Mouse (Mus musculus): Measurements from ENCODE around the gene B9d2.
A peak's percentile ranks its signal among the peaks of the same experiment; 100 is the strongest.

B9d2 gene

DNA sequence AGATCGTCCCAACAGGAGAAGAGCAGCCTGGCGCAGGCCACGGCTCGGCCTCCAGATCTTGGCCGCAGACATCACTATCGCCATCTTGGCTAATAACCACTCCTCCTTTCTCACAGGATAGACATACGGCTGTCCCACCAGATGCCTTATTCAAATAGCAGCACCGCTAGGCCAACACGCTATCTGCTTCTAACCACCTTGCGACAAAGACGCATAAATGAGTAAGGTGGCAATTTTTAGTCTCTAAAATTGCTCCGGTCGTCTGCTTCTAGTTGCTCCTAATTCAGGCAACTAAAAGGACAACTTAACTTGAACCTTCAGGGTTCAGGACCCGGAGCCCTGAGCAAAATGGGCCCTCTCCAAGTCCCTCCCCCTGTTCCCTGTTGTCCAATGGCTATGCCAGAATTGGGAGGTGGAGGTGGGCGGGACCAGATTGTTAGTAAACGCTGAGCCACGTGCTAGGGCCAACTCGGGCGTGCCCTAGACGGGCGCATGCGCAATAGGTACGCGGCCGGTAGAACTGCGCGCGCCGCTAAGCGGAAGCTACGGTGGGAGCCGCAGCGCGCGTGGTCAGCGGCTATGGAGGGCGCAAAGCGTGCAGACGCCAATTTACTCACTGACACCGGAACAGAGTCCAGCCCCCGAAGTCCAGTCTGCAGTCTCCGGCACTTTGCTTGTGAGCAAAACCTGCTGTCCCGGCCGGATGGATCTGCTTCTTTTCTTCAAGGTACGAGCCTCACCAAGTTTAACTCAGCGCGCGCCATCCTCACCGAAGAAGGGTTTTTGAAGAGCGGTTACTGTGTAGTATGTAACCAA lies 21.7 kb upstream of the B9d2 start, which contains the start of the genes Bckdha and Exosc5:
Gene Bckdha, minus strand, starts transcription at position 325 of the 816 bp plus-strand sequence.
Gene Exosc5, plus strand, starts transcription at position 508 of the 816 bp plus-strand sequence.
- H3K27me3 ChIP-seq (ENCODE audit: control insufficient read depth, insufficient read depth, low read length, poor library complexity, severe bottlenecking) = no peaks in the 10 kb centered on the region
- DNase-seq (ENCODE audit: low read depth, low spot score) = peak; percentile 100
- H3K36me3 ChIP-seq (ENCODE audit: control insufficient read depth, insufficient read depth, low read length, poor library complexity, severe bottlenecking) = peaks cover 2% of the 10 kb centered on the region; the same call in 1 of the 2 replicates

DNA sequence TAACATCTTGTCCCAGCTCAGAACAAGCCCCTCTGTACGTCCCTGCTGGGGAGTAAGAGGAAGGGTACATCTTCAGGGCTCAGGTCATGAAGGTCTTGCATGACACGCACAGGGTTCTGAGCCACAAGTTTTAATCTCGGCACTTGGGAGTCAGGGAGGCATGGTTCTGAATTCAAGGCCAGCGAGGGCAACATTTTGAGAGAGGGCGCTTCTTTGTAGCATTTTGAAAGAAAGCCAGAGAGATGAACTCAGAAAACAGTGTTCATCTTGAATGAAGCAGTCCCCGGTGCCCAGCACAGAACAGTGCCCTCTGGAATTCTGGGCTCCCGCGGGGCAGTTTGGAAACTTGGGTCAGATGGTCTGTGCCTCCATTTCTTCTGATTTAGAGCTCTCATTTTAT lies 14.2 kb upstream of the B9d2 start:
- Histone ChIP-seq H3K36me3 (ENCODE audit: control insufficient read depth, insufficient read depth, low read length, poor library complexity, severe bottlenecking) (peaks cover 6% of the 10 kb centered on the region), H3K27me3 (ENCODE audit: control insufficient read depth, insufficient read depth, low read length, poor library complexity, severe bottlenecking) (no peaks in the 10 kb centered on the region)
- DNase-seq (ENCODE audit: low read depth, low spot score) = no peak

DNA sequence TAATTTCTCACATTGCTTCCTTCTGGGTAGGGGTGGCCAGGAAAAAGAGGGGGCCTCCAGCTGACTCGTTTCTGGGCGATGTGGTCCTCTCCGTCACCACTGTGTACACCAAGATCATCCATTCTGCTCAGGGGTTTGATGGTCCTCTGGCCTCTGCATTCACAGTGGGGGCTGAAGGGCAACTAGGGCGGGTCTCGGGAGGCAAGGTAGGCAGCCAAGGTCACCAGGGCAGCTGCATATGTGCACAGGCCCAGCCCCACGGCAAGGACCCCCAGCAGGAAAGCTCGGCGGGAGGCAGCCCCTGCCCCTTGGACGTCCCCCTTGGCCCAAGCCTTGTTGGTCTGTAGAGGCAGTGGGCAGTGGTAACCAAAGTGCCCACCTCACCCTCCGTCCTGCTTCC lies 11.4 kb upstream of the B9d2 start:
- Histone ChIP-seq H3K36me3 (ENCODE audit: control insufficient read depth, insufficient read depth, low read length, poor library complexity, severe bottlenecking) (peaks cover 4% of the 10 kb centered on the region), H3K27me3 (ENCODE audit: control insufficient read depth, insufficient read depth, low read length, poor library complexity, severe bottlenecking) (no peaks in the 10 kb centered on the region)
- no peak for DNase-seq (ENCODE audit: low read depth, low spot score)

DNA sequence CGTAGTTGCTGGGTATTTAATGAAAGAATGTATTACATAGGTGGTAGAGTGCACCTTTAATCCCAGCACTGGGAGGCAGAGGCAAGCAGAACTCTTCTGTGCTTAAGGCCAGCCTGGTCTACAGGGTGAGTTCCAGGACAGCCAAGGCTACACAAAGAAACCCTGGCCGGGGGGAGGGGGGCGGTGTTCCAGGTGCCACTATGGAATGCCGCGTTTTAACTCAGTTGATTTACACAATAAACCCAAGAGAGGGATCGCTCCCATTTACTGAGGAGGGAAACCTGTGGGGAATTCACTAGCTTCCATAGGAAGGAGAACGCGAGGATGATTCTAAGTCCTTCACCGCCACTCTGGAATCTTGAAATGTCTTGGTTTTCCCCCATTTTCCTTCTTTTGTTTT lies 10.9 kb upstream of the B9d2 start:
- peaks cover 4% of the 10 kb centered on the region for H3K36me3 ChIP-seq (ENCODE audit: control insufficient read depth, insufficient read depth, low read length, poor library complexity, severe bottlenecking)
- H3K27me3 ChIP-seq (ENCODE audit: control insufficient read depth, insufficient read depth, low read length, poor library complexity, severe bottlenecking) = no peaks in the 10 kb centered on the region
- no peak for DNase-seq (ENCODE audit: low read depth, low spot score)

DNA sequence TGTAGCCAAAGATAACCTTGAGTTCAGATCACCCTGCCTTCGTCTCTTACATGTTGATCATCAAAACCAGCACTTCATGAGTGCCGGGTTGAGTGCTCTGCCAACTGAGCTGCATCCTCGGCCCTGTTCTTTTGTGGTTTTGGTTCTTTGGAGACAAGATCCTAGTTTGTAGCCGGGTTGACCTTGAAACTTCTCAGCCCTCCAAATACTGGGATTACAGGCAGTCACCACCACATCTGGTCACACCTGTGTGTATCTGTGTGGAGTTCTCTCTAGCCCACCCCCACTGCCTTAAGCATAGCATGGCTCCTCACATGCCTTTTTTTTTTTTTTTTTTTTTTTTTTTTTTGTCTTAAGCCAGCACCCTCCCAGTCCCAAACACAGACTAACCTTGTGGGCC lies 10.5 kb upstream of the B9d2 start:
- Histone ChIP-seq H3K36me3 (ENCODE audit: control insufficient read depth, insufficient read depth, low read length, poor library complexity, severe bottlenecking) (peaks cover 4% of the 10 kb centered on the region), H3K27me3 (ENCODE audit: control insufficient read depth, insufficient read depth, low read length, poor library complexity, severe bottlenecking) (no peaks in the 10 kb centered on the region)
- no peak for DNase-seq (ENCODE audit: low read depth, low spot score)

DNA sequence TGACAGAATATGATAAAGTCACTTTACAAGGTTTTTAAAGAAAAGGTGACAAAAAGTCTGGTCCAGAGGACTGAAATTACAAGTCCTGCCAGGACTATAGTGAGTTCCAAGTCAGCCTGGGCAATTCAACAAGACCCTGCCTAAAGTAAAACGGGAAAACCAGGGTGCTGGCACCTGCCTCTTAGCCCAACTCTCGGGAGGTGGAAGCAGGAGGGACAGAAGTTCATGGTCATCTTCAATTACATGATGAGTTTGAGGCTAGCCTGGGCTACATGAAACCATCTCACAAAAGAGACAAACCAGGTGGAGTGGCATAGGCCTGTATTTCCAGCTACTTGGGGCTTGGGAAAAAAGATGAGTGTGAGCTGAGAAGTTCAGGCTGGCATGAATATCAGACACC lies 8.9 kb upstream of the B9d2 start:
- H3K36me3 ChIP-seq (ENCODE audit: control insufficient read depth, insufficient read depth, low read length, poor library complexity, severe bottlenecking) = peaks cover 4% of the 10 kb centered on the region
- DNase-seq (ENCODE audit: low read depth, low spot score) = no peak
- H3K27me3 ChIP-seq (ENCODE audit: control insufficient read depth, insufficient read depth, low read length, poor library complexity, severe bottlenecking) = no peaks in the 10 kb centered on the region

DNA sequence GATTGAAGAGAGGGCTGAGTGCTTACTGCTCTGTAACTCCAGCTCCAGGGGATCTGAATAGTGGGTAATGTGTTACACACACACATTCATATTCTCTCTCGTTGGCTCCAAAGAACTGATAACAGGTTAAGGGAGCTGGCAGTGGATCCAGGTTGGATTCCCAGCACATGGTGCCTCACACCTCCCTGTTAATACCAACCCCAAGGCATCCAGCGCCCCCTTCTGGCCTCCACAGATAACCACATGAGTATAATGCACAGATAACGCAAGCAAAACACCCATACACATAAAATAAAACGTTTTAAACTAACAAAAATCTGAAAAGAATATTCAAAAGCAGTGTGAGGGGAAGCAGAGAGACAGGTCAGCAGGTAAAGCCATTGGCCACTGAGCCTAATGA lies 8.1 kb upstream of the B9d2 start:
- Histone ChIP-seq H3K27me3 (ENCODE audit: control insufficient read depth, insufficient read depth, low read length, poor library complexity, severe bottlenecking) (no peaks in the 10 kb centered on the region), H3K36me3 (ENCODE audit: control insufficient read depth, insufficient read depth, low read length, poor library complexity, severe bottlenecking) (peaks cover 4% of the 10 kb centered on the region)
- DNase-seq (ENCODE audit: low read depth, low spot score) = no peak

DNA sequence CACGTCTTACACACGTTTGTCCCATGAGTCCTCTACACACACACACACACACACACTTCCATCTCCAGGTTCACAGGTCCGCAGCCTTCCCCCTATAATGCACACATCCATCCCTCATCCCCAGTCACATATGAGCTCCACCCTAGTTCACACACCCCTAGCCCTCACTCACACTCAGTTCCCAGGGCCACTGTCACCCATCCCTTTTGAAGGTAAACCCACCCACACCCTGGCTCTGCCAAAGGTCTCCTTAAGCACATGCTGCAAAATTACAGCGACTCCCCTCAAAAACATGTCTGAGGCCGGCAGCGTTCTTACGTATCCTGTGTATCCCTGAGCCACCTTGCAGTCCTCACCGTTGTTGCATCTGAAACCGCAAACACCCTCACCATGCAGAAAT lies 6.3 kb upstream of the B9d2 start:
- Histone ChIP-seq H3K27me3 (ENCODE audit: control insufficient read depth, insufficient read depth, low read length, poor library complexity, severe bottlenecking) (no peaks in the 10 kb centered on the region), H3K36me3 (ENCODE audit: control insufficient read depth, insufficient read depth, low read length, poor library complexity, severe bottlenecking) (no peaks in the 10 kb centered on the region)
- no peak for DNase-seq (ENCODE audit: low read depth, low spot score)

DNA sequence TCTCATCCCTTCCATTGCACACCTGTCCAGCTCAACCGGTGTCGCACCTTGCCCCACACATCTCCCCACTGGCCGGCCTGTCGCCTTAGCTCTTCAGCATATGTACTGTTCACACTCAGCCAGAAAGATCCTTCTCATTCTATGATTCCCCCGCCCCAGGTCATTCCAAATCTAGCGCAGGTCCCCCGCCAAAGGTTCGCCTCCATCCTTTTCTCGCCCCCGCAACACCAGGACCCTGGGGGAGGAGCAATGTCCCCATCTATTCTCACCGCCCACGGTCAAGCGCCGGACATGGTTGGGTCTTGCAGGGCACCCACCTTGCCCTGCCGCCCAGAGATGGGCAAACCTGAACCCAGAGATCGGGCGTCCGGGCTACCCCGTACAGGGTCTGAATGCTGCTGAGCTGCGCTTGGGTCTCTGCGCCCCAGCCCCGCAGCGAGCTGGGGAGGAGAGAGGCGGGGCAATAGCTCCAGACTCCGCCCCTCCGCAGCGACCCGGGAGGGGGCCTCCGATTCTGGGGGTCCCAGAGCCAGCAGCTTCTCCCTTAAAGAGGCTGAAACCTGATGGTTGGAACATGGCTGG lies 5.8 kb upstream of the B9d2 start, which contains the start of gene Tmem91:
Gene Tmem91, minus strand, starts transcription at position 448 of the 582 bp plus-strand sequence.
- DNase-seq (ENCODE audit: low read depth, low spot score) = no peak
- Histone ChIP-seq H3K27me3 (ENCODE audit: control insufficient read depth, insufficient read depth, low read length, poor library complexity, severe bottlenecking) (no peaks in the 10 kb centered on the region), H3K36me3 (ENCODE audit: control insufficient read depth, insufficient read depth, low read length, poor library complexity, severe bottlenecking) (no peaks in the 10 kb centered on the region)

DNA sequence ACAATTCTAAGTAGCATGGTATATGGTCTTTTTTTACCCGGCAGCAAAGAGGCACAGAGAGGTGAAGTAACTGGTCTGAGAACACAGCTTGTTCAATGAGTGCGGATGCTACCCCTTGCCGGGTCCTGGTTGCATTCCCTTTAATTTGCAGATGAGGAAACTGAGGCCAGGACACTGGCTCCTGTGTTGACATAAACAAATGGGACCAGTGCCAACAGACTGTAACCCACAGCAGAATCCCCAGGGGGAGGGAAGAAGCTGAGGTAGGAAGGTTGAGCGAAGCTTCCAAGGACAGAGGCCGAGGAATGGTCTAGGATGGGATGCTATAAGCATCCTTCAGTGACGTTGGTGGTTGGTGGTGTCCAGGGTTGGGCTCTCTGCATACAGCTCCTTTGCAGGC lies 5.2 kb upstream of the B9d2 start:
- H3K27me3 ChIP-seq (ENCODE audit: control insufficient read depth, insufficient read depth, low read length, poor library complexity, severe bottlenecking) = no peaks in the 10 kb centered on the region
- no peak for DNase-seq (ENCODE audit: low read depth, low spot score)
- no peaks in the 10 kb centered on the region for H3K36me3 ChIP-seq (ENCODE audit: control insufficient read depth, insufficient read depth, low read length, poor library complexity, severe bottlenecking)

DNA sequence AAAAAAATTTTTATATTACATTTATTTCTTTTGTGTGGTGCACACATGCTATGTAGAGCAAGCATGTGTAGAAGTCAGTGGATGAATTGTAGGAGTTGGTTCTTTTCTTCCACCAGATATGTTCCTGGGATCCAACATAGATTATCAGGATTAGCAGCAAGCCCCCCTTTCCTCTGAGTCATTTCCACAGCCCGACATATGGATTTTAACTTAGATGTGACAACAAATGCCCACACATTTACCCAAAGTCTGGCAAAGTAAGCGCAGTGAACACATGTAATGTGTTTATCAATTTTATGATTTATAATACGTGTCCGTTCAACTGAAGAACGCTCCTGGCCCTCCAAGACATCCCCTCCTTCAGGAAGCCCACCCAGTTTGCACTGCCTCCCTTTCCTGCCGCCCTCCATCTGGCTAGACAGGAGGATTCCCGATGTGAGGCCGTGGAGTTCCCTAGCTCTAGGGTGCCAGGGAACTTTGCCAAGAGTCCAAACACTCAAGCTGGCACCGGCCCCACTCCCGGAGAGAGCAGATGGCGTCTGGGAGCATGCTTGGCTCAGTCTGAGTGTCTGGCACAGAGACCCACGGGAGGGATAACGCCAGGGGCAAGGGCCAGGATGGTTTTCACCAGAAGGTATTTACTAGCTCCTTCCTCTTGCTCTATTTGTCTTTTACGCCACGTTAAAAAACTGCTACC lies 4.3 kb upstream of the B9d2 start:
- DNase-seq (ENCODE audit: low read depth, low spot score) = no peak
- no peaks in the 10 kb centered on the region for H3K36me3 ChIP-seq (ENCODE audit: control insufficient read depth, insufficient read depth, low read length, poor library complexity, severe bottlenecking)
- H3K27me3 ChIP-seq (ENCODE audit: control insufficient read depth, insufficient read depth, low read length, poor library complexity, severe bottlenecking) = no peaks in the 10 kb centered on the region

DNA sequence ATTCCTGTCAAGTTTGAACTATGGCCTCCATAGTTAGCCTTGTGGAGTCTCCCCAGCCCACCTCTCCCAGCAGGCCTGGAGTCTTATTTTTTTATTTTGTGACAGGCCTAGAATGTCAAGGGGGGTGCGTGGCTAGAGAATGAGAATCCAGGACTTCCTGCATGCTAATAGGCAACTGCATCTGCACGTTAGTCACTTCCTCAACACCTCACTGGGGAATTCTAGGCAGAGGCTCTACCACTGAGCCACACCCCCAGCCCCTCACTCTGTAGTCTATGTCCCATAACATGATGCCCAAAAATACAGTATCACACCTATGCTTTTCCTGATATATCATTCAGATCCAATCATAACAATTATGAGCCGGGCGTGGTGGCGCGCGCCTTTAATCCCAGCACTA lies 3.6 kb upstream of the B9d2 start:
- DNase-seq (ENCODE audit: low read depth, low spot score) = no peak
- no peaks in the 10 kb centered on the region for H3K27me3 ChIP-seq (ENCODE audit: control insufficient read depth, insufficient read depth, low read length, poor library complexity, severe bottlenecking)
- H3K36me3 ChIP-seq (ENCODE audit: control insufficient read depth, insufficient read depth, low read length, poor library complexity, severe bottlenecking) = no peaks in the 10 kb centered on the region

DNA sequence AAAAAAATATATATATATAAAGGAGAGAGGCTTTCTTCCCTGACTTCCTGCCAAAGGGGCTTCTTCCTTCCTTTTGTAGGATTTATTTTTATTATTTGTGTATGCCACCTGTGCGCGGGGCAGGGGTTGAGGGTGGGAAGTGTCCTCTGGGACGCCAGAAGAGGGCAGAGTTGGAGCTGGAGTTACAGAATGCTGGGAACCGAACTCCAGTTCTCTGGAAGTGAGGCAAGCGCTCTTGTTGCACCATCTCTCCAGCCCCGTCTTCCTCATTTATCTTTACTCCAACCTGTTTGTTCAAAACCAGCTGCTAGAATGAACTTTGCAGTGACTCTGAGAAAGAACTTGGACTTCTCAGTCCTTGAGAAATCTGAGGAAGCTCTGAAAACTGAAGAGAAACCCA lies 609 bp upstream of the B9d2 start:
- DNase-seq (ENCODE audit: low read depth, low spot score) = no peak
- H3K27me3 ChIP-seq (ENCODE audit: control insufficient read depth, insufficient read depth, low read length, poor library complexity, severe bottlenecking) = no peaks in the 10 kb centered on the region

DNA sequence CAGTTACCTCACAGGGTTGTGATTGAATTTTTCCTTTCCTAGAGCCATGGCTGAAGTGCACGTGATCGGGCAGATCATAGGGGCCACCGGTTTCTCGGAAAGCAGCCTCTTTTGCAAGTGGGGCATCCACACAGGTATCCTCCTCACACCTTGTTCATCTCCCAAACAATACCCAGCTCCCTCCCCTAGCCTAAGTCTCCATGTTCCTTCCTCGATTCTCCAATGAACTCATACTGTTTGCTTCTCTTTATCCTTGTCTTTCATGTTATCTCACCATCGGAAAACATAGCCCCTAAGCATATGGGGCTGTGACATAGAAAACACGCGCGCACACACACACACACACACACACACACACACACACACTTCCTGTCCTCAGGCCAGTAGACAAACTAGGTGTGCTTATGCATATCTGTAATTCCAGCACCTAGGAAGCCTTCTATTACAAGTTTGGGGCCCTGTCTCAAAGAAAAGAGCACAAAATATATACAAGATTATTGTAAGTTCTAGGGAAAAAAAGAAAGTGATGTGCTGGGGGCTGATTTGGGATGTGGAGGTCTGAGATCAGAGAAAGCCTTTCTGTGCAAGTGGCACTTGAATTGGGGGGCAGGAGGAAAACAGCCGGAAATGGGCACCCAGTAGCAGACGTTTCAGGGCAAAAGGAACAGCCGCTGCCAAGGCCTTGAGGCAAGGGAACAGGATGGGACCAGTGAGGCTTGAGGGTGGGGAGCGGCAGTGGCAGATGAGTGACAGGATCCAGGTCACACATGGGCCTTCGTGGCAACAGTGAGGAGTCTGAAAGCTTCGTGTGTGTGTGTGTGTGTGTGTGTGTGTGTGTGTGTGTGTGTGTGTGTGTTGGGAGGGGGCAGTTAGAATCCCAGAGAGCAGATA lies 1.0 kb downstream of the B9d2 start:
- Histone ChIP-seq H3K36me3 (ENCODE audit: control insufficient read depth, insufficient read depth, low read length, poor library complexity, severe bottlenecking) (no peaks in the 10 kb centered on the region; the same call in 1 of the 2 replicates), H3K27me3 (ENCODE audit: control insufficient read depth, insufficient read depth, low read length, poor library complexity, severe bottlenecking) (no peaks in the 10 kb centered on the region)
- DNase-seq (ENCODE audit: low read depth, low spot score) = peak; percentile 58

More for the DNA sequence above, 609 bp upstream of the B9d2 start:
- no peaks in the 10 kb centered on the region for H3K36me3 ChIP-seq (ENCODE audit: control insufficient read depth, insufficient read depth, low read length, poor library complexity, severe bottlenecking)

All from splenic B cell, adult 2 months (primary cell).